Comparison of ENCODE assay signal across 21 mouse cellular contexts in the genomic region with DNA sequence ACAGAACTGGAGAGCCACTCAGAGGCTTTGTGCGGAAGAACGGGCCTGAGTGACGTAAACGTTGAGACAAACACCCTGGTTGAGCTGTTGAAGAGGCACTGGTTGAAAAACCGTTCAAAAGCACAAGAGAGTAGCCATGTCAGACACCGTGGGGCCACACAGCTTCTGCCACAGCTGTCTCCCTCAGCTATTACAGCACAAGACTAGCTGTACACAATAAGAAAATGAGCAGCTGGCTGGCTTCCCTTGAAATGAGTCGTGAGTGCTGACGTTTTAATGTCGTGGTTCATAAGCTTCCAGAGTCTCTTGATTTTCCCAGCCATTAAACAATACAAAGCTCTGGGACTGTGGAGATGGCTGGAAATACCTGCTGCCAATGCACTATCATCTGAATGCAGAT. TPM values are rescaled to one million over a fixed set of nuclear protein-coding genes. Genes with fewer than 3 reads are reported as not detected.
A peak's percentile ranks its signal among the peaks of the same experiment; 100 is the strongest.
DNase-seq lines count a peak whose midpoint lies in the region; ATAC-seq and TF ChIP-seq lines count a peak whose summit lies in the region.
"Had no signal": no experiment of that assay in that cellular context is flagged by ENCODE, and none has a peak within 500 bp of the region (broad histone marks: within the 10 kb centered on the region; RNA-seq: fewer than 3 reads in every experiment).

No protein-coding gene starts in this region.

- H3K4me1 ChIP-seq in forebrain, embryonic 13.5 days = peaks cover 14% of the 10 kb centered on the region
- H3K4me1 ChIP-seq in forebrain, embryonic 10.5 days = 0 out of 2 replicates have a peak, but pooled peaks cover 4% of the 10 kb centered on the region
- H3K4me1 ChIP-seq in kidney, postnatal 0 days (replicated peaks; ENCODE audit: insufficient read depth, low read length) = no peaks in the 10 kb centered on the region
- H3K4me1 ChIP-seq in lung, postnatal 0 days (ENCODE audit: insufficient read depth, low read depth, low read length) = no peaks in the 10 kb centered on the region
- H3K4me1 ChIP-seq in intestine, embryonic 16.5 days (ENCODE audit: control insufficient read depth, insufficient read depth, low read length) = peaks cover 7% of the 10 kb centered on the region
- H3K4me1 ChIP-seq: megakaryocyte, embryonic 14.5 days had no signal

- no peaks in the 10 kb centered on the region for H3K27me3 ChIP-seq in forebrain, embryonic 13.5 days
- no peaks in the 10 kb centered on the region for H3K27me3 ChIP-seq in forebrain, embryonic 10.5 days (ENCODE audit: poor library complexity, severe bottlenecking)
- no peaks in the 10 kb centered on the region for H3K27me3 ChIP-seq in kidney, postnatal 0 days (ENCODE audit: insufficient read depth, low read length)
- no peaks in the 10 kb centered on the region for H3K27me3 ChIP-seq in lung, postnatal 0 days (replicated peaks; ENCODE audit: insufficient read depth, low read length)
- no peaks in the 10 kb centered on the region for H3K27me3 ChIP-seq in intestine, embryonic 16.5 days (replicated peaks; ENCODE audit: control insufficient read depth, insufficient read depth, low read length)
- H3K27me3 ChIP-seq: CH12.LX; embryonic facial prominence, embryonic 15.5 days; hindbrain, embryonic 12.5 days; megakaryocyte, embryonic 14.5 days had no signal

- no peak for TF ChIP-seq EP300 in lung, postnatal 0 days (IDR thresholded peaks at IDR 0.05)

- H3K9me3 ChIP-seq in forebrain, embryonic 13.5 days (replicated peaks) = no peaks in the 10 kb centered on the region
- no peaks in the 10 kb centered on the region for H3K9me3 ChIP-seq in forebrain, embryonic 10.5 days
- no peaks in the 10 kb centered on the region for H3K9me3 ChIP-seq in kidney, postnatal 0 days (replicated peaks; ENCODE audit: low read length)
- no peaks in the 10 kb centered on the region for H3K9me3 ChIP-seq in lung, postnatal 0 days (ENCODE audit: low read length)
- no peaks in the 10 kb centered on the region for H3K9me3 ChIP-seq in intestine, embryonic 16.5 days (ENCODE audit: control insufficient read depth, low read length)
- H3K9me3 ChIP-seq: embryonic facial prominence, embryonic 15.5 days; hindbrain, embryonic 12.5 days; megakaryocyte, embryonic 14.5 days had no signal

- DNase-seq in forebrain, embryonic 10.5 days (ENCODE audit: extremely low spot score, low spot score) = no peak
- peak; percentile 61 for DNase-seq in kidney, postnatal 0 days (ENCODE audit: low spot score)
- DNase-seq in kidney, postnatal 25 days = no peak
- DNase-seq in lung, postnatal 0 days (ENCODE audit: low spot score) = peak; percentile 42
- DNase-seq in lung, postnatal 25 days (ENCODE audit: low spot score) = no peak
- DNase-seq in retina, embryonic 14.5 days (ENCODE audit: low spot score) = peak; percentile 12
- DNase-seq: adrenal gland, postnatal 10 days; cerebellum, adult 9-10 months; gastrocnemius, postnatal 14 days; spleen, adult 18-20 months; thymus, adult 18-20 months had no signal

- TF ChIP-seq CTCF in kidney, postnatal 0 days (IDR thresholded peaks at IDR 0.05; ENCODE audit: low read depth) = no peak
- no peak for TF ChIP-seq CTCF in lung, postnatal 0 days (IDR thresholded peaks at IDR 0.05)

- no peaks in the 10 kb centered on the region for H3K36me3 ChIP-seq in forebrain, embryonic 13.5 days (ENCODE audit: poor library complexity, severe bottlenecking)
- peaks cover 12% of the 10 kb centered on the region for H3K36me3 ChIP-seq in forebrain, embryonic 10.5 days (replicated peaks)
- H3K36me3 ChIP-seq in kidney, postnatal 0 days (ENCODE audit: insufficient read depth, low read length) = no peaks in the 10 kb centered on the region
- H3K36me3 ChIP-seq in lung, postnatal 0 days (ENCODE audit: insufficient read depth, low read length) = no peaks in the 10 kb centered on the region
- no peaks in the 10 kb centered on the region for H3K36me3 ChIP-seq in intestine, embryonic 16.5 days (ENCODE audit: control insufficient read depth, insufficient read depth, low read length)
- H3K36me3 ChIP-seq: hindbrain, embryonic 12.5 days had no signal

- WGBS in forebrain, embryonic 13.5 days = 59% methylated on average over 9 of the region's 9 CpGs
- whole genome bisulfite sequencing in forebrain, embryonic 10.5 days = 89% methylated on average over 9 of the region's 9 CpGs
- WGBS in kidney, postnatal 0 days = 55% methylated on average over 9 of the region's 9 CpGs
- WGBS in lung, postnatal 0 days = 45% methylated on average over 9 of the region's 9 CpGs
- WGBS in intestine, embryonic 16.5 days = 51% methylated on average over 9 of the region's 9 CpGs

- H3K9ac ChIP-seq in forebrain, embryonic 13.5 days = no peak overlapping the region
- no peak overlapping the region for H3K9ac ChIP-seq in kidney, postnatal 0 days (ENCODE audit: low read depth, low read length)
- H3K9ac ChIP-seq in lung, postnatal 0 days (replicated peaks; ENCODE audit: low read depth) = no peak overlapping the region
- H3K9ac ChIP-seq in intestine, embryonic 16.5 days (ENCODE audit: low read depth, low read length) = no peak overlapping the region
- H3K9ac ChIP-seq: embryonic facial prominence, embryonic 15.5 days; hindbrain, embryonic 12.5 days; liver, embryonic 14.5 days had no signal

- no peak overlapping the region for H3K4me3 ChIP-seq in forebrain, embryonic 13.5 days
- H3K4me3 ChIP-seq in forebrain, embryonic 10.5 days = no peak overlapping the region
- no peak overlapping the region for H3K4me3 ChIP-seq in kidney, postnatal 0 days (replicated peaks; ENCODE audit: low read depth, low read length)
- no peak overlapping the region for H3K4me3 ChIP-seq in lung, postnatal 0 days (ENCODE audit: low read depth, low read length)
- no peak overlapping the region for H3K4me3 ChIP-seq in intestine, embryonic 16.5 days (ENCODE audit: low read length)
- H3K4me3 ChIP-seq: embryonic facial prominence, embryonic 15.5 days; hindbrain, embryonic 12.5 days; left cerebral cortex, adult 2 months; megakaryocyte, embryonic 14.5 days had no signal

- no peak for ATAC-seq in forebrain, embryonic 13.5 days
- no peak; the same call in 1 of the 2 replicates for ATAC-seq in kidney, postnatal 0 days (replicated peaks; ENCODE audit: low FRiP score, low read depth)
- peak; percentile 57; the same call in 1 of the 2 replicates for ATAC-seq in lung, postnatal 0 days
- no peak for ATAC-seq in intestine, embryonic 16.5 days
- ATAC-seq: inflammation-experienced regulatory T-cells, adult 6 months; midbrain, embryonic 16.5 days had no signal

- H3K27ac ChIP-seq in forebrain, embryonic 13.5 days = peak overlapping the region; percentile 40; the same call in 1 of the 2 replicates
- no peak overlapping the region for H3K27ac ChIP-seq in forebrain, embryonic 10.5 days
- H3K27ac ChIP-seq in kidney, postnatal 0 days = no peak overlapping the region
- H3K27ac ChIP-seq in lung, postnatal 0 days (ENCODE audit: low read length) = no peak overlapping the region
- no peak overlapping the region for H3K27ac ChIP-seq in intestine, embryonic 16.5 days (ENCODE audit: low read length)
- H3K27ac ChIP-seq: embryonic facial prominence, embryonic 15.5 days; hindbrain, embryonic 12.5 days; left cerebral cortex, adult 2 months; liver, embryonic 14.5 days had no signal

- no peak overlapping the region for H3K4me2 ChIP-seq in forebrain, embryonic 13.5 days
- H3K4me2 ChIP-seq in kidney, postnatal 0 days (ENCODE audit: low read length) = no peak overlapping the region
- no peak overlapping the region for H3K4me2 ChIP-seq in lung, postnatal 0 days (replicated peaks; ENCODE audit: low read depth, low read length)
- H3K4me2 ChIP-seq in intestine, embryonic 16.5 days (ENCODE audit: low read depth, low read length) = no peak overlapping the region
- H3K4me2 ChIP-seq: embryonic facial prominence, embryonic 15.5 days; hindbrain, embryonic 12.5 days had no signal

RNA-seq across cellular contexts. Expression of a gene that starts 40.8 kb away (rescaled TPM):
- polyA plus RNA-seq in forebrain, embryonic 13.5 days (2015; fragmentation: Nextera tagmentation; extraction: Ambion mirVana) = 62.5 and 69.4 TPM in 2 replicates
- polyA plus RNA-seq in forebrain, embryonic 10.5 days (2016; fragmentation: Nextera tagmentation; extraction: Ambion mirVana) = 67.1 and 68.5 TPM in 2 replicates
- 29.5 and 34.2 TPM in 2 replicates for polyA plus RNA-seq in kidney, postnatal 0 days (2015; fragmentation: Nextera tagmentation; extraction: Ambion mirVana)
- polyA plus RNA-seq in lung, postnatal 0 days (2015; fragmentation: Nextera tagmentation; extraction: Ambion mirVana) = 25.0 and 30.3 TPM in 2 replicates
- polyA plus RNA-seq in intestine, embryonic 16.5 days (2015; fragmentation: Nextera tagmentation; extraction: Ambion mirVana) = 29.9 and 32.3 TPM in 2 replicates

Comparison
In these comparisons a context has a peak if more than half of its experiments do, and no peak if none do; other contexts are left out.
1. DNase-seq: peak in kidney, postnatal 0 days (single experiment), lung, postnatal 0 days (single experiment) and retina, embryonic 14.5 days (single experiment); none in forebrain, embryonic 10.5 days (single experiment), kidney, postnatal 25 days (0 of 2) and lung, postnatal 25 days (single experiment).